Comparison of ENCODE assay signal across 9 mouse cellular contexts in genomic region chr12:5359065-5359464, GRCm38 (mm10). TPM values are rescaled to one million over a fixed set of nuclear protein-coding genes. Genes with fewer than 3 reads are reported as not detected.
DNase-seq lines count a peak whose midpoint lies in the region; ATAC-seq lines count a peak whose summit lies in the region.
"Had no signal": no experiment of that assay in that cellular context is flagged by ENCODE, and none has a peak within 500 bp of the region (broad histone marks: within the 10 kb centered on the region; RNA-seq: fewer than 3 reads in every experiment).

No protein-coding gene starts in this region.

- no peak overlapping the region for H3K9ac ChIP-seq in liver, embryonic 12.5 days

- no peaks in the 10 kb centered on the region for H3K36me3 ChIP-seq in liver, embryonic 12.5 days

- 36% methylated on average over 5 of the region's 5 CpGs for WGBS in liver, embryonic 12.5 days (ENCODE audit: insufficient replicate concordance)

- H3K9me3 ChIP-seq in liver, embryonic 12.5 days (replicated peaks) = no peaks in the 10 kb centered on the region

- no peak overlapping the region for H3K4me3 ChIP-seq in liver, embryonic 12.5 days

- no peak for ATAC-seq in liver, embryonic 12.5 days
- no peak for ATAC-seq in erythroid progenitor cell, adult 5-6 weeks (replicated peaks; ENCODE audit: low FRiP score, poor library complexity, severe bottlenecking)

- intact Hi-C loops in gastrocnemius, postnatal 36 days (cut with DNase I) = no loop called here
- intact Hi-C loops in left cerebral cortex, postnatal 4 days (cut with DNase I) = no loop called here

- no peak overlapping the region for H3K27ac ChIP-seq in liver, embryonic 12.5 days

- no peaks in the 10 kb centered on the region for H3K4me1 ChIP-seq in liver, embryonic 12.5 days

- peak; percentile 35 for DNase-seq in gastrocnemius, adult 18-20 months (ENCODE audit: low spot score)
- DNase-seq in gastrocnemius, postnatal 36 days = no peak
- DNase-seq in liver = peak; percentile 15
- DNase-seq in brain, adult 2 months (ENCODE audit: low read depth, low spot score) = peak; percentile 82
- DNase-seq in left cerebral cortex, postnatal 4 days = peak; percentile 57
- DNase-seq in ovary, postnatal 10 days (ENCODE audit: low spot score) = no peak

- H3K27me3 ChIP-seq in liver, embryonic 12.5 days (replicated peaks) = no peaks in the 10 kb centered on the region

- no peak overlapping the region for H3K4me2 ChIP-seq in liver, embryonic 12.5 days

RNA-seq across cellular contexts. Expression of gene Klhl29, which starts 16.4 kb away (rescaled TPM):
- total RNA-seq in gastrocnemius, adult 18-20 months (2021) = 1 to 10 TPM; 1.9 to 3.4 TPM
- total RNA-seq in gastrocnemius, postnatal 36 days (2021) = 1 to 10 TPM; 2.1 to 3.3 TPM
- 0.25 and 0.31 TPM in 2 replicates for polyA plus RNA-seq in liver, embryonic 12.5 days (2016; fragmentation: Nextera tagmentation; extraction: Ambion mirVana)
- 10 to 100 TPM; 39.9 to 42.8 TPM for total RNA-seq in left cerebral cortex, postnatal 4 days (2021)
- not detected in 2 replicates for total RNA-seq in erythroid progenitor cell, adult 5-6 weeks (2015; ENCODE audit: low replicate concordance)
- total RNA-seq in erythroid progenitor cell, adult 5-6 weeks (2017; ENCODE audit: low replicate concordance) = not detected in 2 replicates
- total RNA-seq: common myeloid progenitor, adult 5-6 weeks had no signal

Comparison
In these comparisons a context has a peak if more than half of its experiments do, and no peak if none do; other contexts are left out.
1. DNase-seq: peak in gastrocnemius, adult 18-20 months (single experiment), liver (single experiment), brain, adult 2 months (single experiment) and left cerebral cortex, postnatal 4 days (single experiment); none in gastrocnemius, postnatal 36 days (0 of 2) and ovary, postnatal 10 days (single experiment).
2. RNA of gene Klhl29, which starts 16.4 kb away (total RNA-seq): 39.9 to 42.8 TPM in left cerebral cortex, postnatal 4 days; 1.9 to 3.4 TPM in gastrocnemius, adult 18-20 months, 2.1 to 3.3 TPM in gastrocnemius, postnatal 36 days and not detected in erythroid progenitor cell, adult 5-6 weeks; every median in the first group is over 4 times any median in the second.